Mouse (Mus musculus) thymus, adult 2 months (tissue): ENCODE results near the gene Tulp1. TPM values are rescaled to one million over a fixed set of nuclear protein-coding genes. Genes with fewer than 3 reads are reported as not detected.
A peak's percentile ranks its signal among the peaks of the same experiment; 100 is the strongest.

ENCODE experiments used
- DNase-seq: peaks from one replicate; pipeline ENCODE4 v3.0.0; 2021
- H3K27ac ChIP-seq: fragments of 200-500 bp; 2 replicates; pipeline ENCODE4 v1.5.1; 2012; ENCODE audit warnings: low read length, control low read depth; ENCODE audit not compliant: control insufficient read depth, insufficient read depth
- H3K27me3 ChIP-seq: fragments of 200-500 bp; 2 replicates; pipeline ENCODE4 v1.6.1; 2012; ENCODE audit warnings: mild to moderate bottlenecking, low read length, moderate library complexity, mixed read lengths; ENCODE audit not compliant: control insufficient read depth, insufficient read depth
- H3K36me3 ChIP-seq: fragments of 200-500 bp; 2 replicates; pipeline ENCODE4 v1.6.1; 2012; ENCODE audit warnings: mild to moderate bottlenecking, low read length, moderate library complexity; ENCODE audit not compliant: control insufficient read depth, insufficient read depth
- H3K4me1 ChIP-seq: fragments of 200-500 bp; replicated peaks from 2 replicates; pipeline ENCODE4 v1.6.1; 2012; ENCODE audit warnings: low read length; ENCODE audit not compliant: control insufficient read depth, insufficient read depth
- H3K4me3 ChIP-seq: fragments of 200-500 bp; 2 replicates; pipeline ENCODE4 v1.5.1; 2012; ENCODE audit warnings: mild to moderate bottlenecking, low read length, control low read depth, moderate library complexity; ENCODE audit not compliant: control insufficient read depth, insufficient read depth
- CTCF ChIP-seq: fragments of 200-500 bp; IDR thresholded peaks from 2 replicates; pipeline ENCODE4 v1.5.1; 2012; ENCODE audit warnings: mild to moderate bottlenecking, control low read depth, low read length, moderate library complexity, borderline replicate concordance; ENCODE audit not compliant: control insufficient read depth, poor library complexity, insufficient read depth; ENCODE audit errors: extremely low read depth
- POLR2A ChIP-seq: fragments of 200-500 bp; IDR thresholded peaks from 2 replicates; pipeline ENCODE4 v1.6.1; 2012; ENCODE audit warnings: mild to moderate bottlenecking, low read length, control low read depth, moderate library complexity; ENCODE audit not compliant: control insufficient read depth, poor library complexity, insufficient read depth; ENCODE audit errors: extremely low read depth
- WGBS: fragments of 180-500 bp; shearing (Covaris S2); methylation state at CpG from one replicate; pipeline ENCODE4 v1.1.7; 2018; 5-methylcytosine and 5-hydroxymethylcytosine counted together
- polyA plus RNA-seq: library from polyadenylated mRNA; depleted of rRNA; stranded (reverse); fragments of >200 nt; gene quantifications from 2 replicates; pipeline ENCODE4 v1.2.3, GENCODE M21; 2012; rRNA removed

Tulp1 gene
- polyA plus RNA-seq, 1 experiment = 0.35 TPM

DNA sequence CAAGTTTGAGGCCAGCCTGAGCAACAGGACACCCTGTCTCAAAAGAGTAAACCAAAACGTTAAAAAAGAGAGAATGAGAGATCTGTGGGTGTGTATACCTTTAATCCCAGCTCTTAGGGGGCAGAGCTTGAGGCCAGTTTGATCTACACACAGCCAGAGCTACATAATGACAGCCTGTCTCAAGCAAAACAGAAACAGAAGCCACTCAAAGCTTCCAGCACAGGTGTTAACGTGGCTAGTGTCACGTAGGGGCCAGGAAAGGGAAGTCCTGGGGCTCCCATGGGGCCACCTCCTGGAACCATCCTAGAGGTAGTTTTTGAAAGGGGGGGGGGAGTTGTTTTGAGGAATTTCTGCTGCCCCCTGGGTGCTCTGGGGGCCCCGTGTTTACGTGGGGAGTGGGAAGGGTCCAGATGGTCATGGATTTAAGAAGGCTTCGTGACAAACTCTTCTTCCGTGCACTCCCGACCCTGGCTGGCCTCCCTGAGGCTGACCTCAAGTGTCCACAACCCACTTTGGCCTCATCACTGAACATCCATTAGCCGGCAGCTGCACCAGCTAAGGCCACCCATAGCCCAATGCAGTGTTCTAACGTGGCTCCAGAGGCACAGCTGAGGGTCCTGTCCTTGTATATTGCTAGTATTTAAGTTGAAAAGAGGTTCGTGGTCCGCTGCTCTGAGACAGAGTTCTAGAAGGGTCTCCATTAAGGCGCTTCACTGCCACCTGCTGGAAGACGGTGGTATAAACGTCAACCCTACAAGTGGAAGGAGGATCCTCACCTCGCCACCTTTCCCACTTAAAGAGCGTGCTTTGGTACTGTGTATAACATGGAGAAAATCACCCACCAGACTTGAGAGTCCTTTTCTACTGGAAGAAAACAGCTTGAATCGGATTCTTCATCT, 56.5 kb downstream of the Tulp1 start:
- H3K4me3 ChIP-seq = no peak overlapping the region
- TF ChIP-seq POLR2A (no peak), CTCF (no peak)
- H3K27ac ChIP-seq = no peak overlapping the region
- H3K4me1 ChIP-seq = peaks cover 21% of the 10 kb centered on the region
- peak; percentile 91 for DNase-seq
- H3K27me3 ChIP-seq = no peaks in the 10 kb centered on the region
- 9% methylated on average over 18 of the region's 18 CpGs for WGBS
- H3K36me3 ChIP-seq = no peaks in the 10 kb centered on the region

- 93% methylated on average over 10 of the region's 10 CpGs for whole genome bisulfite sequencing
- no peak for DNase-seq
- no peak for TF ChIP-seq CTCF
- TF ChIP-seq POLR2A = no peak
Measured at GRCm38 (mm10) chr17:28305172-28305571, 59.9 kb downstream of the Tulp1 start.

More at GRCm38 (mm10) chr17:28305172-28305571, 59.9 kb downstream of the Tulp1 start:
- Histone ChIP-seq H3K36me3 (no peaks in the 10 kb centered on the region), H3K27me3 (no peaks in the 10 kb centered on the region), H3K4me3 (no peak overlapping the region), H3K27ac (no peak overlapping the region), H3K4me1 (peaks cover 18% of the 10 kb centered on the region)

Other genes with a start within 250 kb of the Tulp1 start
- gene Scube3, start 223.1 kb downstream of the Tulp1 start, polyA plus RNA-seq = 1.6 and 3.0 TPM in 2 replicates
- 55.5 and 55.7 TPM in 2 replicates for gene Zfp523, start 188.1 kb downstream of the Tulp1 start, polyA plus RNA-seq
- gene Def6, start 157.4 kb downstream of the Tulp1 start, polyA plus RNA-seq = 247 and 277 TPM in 2 replicates
- gene Ppard, start 132.5 kb downstream of the Tulp1 start, polyA plus RNA-seq = 50.7 and 51.6 TPM in 2 replicates
- 31.3 and 37.7 TPM in 2 replicates for gene Fance, start 51.7 kb downstream of the Tulp1 start, polyA plus RNA-seq
- gene Rpl10a, start 36.8 kb downstream of the Tulp1 start, polyA plus RNA-seq = 3,187 and 3,626 TPM in 2 replicates
- 10.6 and 11.6 TPM in 2 replicates for gene Tead3, start 14.4 kb downstream of the Tulp1 start, polyA plus RNA-seq
- 157 and 179 TPM in 2 replicates for gene Fkbp5, start 152.3 kb upstream of the Tulp1 start, polyA plus RNA-seq
- gene Armc12, start 165.6 kb upstream of the Tulp1 start, polyA plus RNA-seq = 0.33 and 0.58 TPM in 2 replicates
- not detected in 2 replicates for gene Clpsl2, start 184.2 kb upstream of the Tulp1 start, polyA plus RNA-seq
- gene Clps, start 195.5 kb upstream of the Tulp1 start, polyA plus RNA-seq = 1.3 and 5.4 TPM in 2 replicates
- 0.24 and 0.27 TPM in 2 replicates for gene Lhfpl5, start 210.4 kb upstream of the Tulp1 start, polyA plus RNA-seq